Mouse (Mus musculus) lung, adult 2 months (tissue): ENCODE data around the gene Psme4.

Experiments used
- CTCF ChIP-seq: fragments of 200-500 bp; IDR thresholded peaks from 2 replicates; pipeline ENCODE4 v1.5.1; 2011; ENCODE audit warnings: mild to moderate bottlenecking, low read length, control low read depth; ENCODE audit not compliant: insufficient read depth
- POLR2A ChIP-seq: fragments of 200-500 bp; IDR thresholded peaks from 2 replicates; pipeline ENCODE4 v1.6.1; 2011; ENCODE audit warnings: low read depth, mild to moderate bottlenecking, control low read depth, low read length, borderline replicate concordance; ENCODE audit errors: extremely low read depth

DNA sequence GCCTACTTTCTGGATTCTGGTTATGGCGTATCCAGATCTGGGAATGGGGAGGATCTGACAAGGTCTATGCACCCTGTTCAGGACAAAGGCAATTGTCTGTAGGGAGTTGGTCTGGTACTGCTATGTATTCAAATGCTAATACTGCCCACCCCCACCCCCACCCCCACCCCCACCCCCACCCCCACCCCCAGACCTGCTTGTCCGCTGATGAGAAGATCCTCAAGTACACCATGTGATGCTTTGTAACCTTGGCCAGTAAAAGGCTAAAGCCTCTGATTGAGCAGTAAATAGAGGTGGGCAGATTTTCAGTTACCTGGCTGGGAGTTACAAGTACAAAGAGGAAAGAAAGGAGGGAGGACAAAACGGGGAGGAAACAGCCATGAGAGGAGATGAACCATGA lies 21.9 kb upstream of the Psme4 start:
- TF ChIP-seq CTCF (no peak), POLR2A (no peak)
